Mouse (Mus musculus) layer of hippocampus, postnatal 10 days (tissue): ENCODE measurements around the gene Dync1li2. TPM values are rescaled to one million over a fixed set of nuclear protein-coding genes. Genes with fewer than 3 reads are reported as not detected.
A peak's percentile ranks its signal among the peaks of the same experiment; 100 is the strongest.

Experiments
- DNase-seq, 2 experiments: peaks; one replicate each; pipeline ENCODE4 v3.0.0; 2021; ENCODE audit warnings: low spot score in 2 of 2
- long read RNA-seq: library from polyadenylated mRNA; stranded (forward); transcript quantifications from one replicate; pipeline ENCODE4 v2.0.0, GENCODE M21; 2023
- total RNA-seq, 2 experiments: library from RNA; stranded (reverse); gene quantifications; 2 replicates each; pipeline ENCODE4 v1.2.3; 2021

Dync1li2 gene
- 100 to 1,000 TPM; 231 to 241 TPM for total RNA-seq
- long read RNA-seq, full-length matches to known transcripts, result 31 of 53 reads
- long read RNA-seq, partial matches to known transcripts, result 7 of 53 reads
- long read RNA-seq, other reads (novel, unspliced or antisense), result 15 of 53 reads

- peak; percentile 97 for DNase-seq
These were observed at the start of gene Dync1li2 for GRCm38 (mm10) chr8:104442299-104443124. Gene Dync1li2 (minus strand): TSS chr8:104443047.

GRCm38 (mm10) chr8:104479091-104479490, 36.2 kb upstream of the Dync1li2 start:
- no peak for DNase-seq

GRCm38 (mm10) chr8:104472465-104472864, 29.6 kb upstream of the Dync1li2 start:
- no peak for DNase-seq

- no peak for DNase-seq
These were observed 24.6 kb upstream of the Dync1li2 start for GRCm38 (mm10) chr8:104467463-104467862.

GRCm38 (mm10) chr8:104452177-104452576, 9.3 kb upstream of the Dync1li2 start:
- DNase-seq, result no peak

- no peak for DNase-seq
These were observed 5.9 kb upstream of the Dync1li2 start for GRCm38 (mm10) chr8:104448796-104449195.

GRCm38 (mm10) chr8:104446016-104446415, 3.2 kb upstream of the Dync1li2 start:
- no peak for DNase-seq

GRCm38 (mm10) chr8:104445248-104445647, 2.4 kb upstream of the Dync1li2 start:
- DNase-seq, result no peak

GRCm38 (mm10) chr8:104443125-104443679, 355 bp upstream of the Dync1li2 start:
- DNase-seq, result no peak

GRCm38 (mm10) chr8:104441613-104442012, 1.2 kb downstream of the Dync1li2 start:
- DNase-seq, result no peak

- DNase-seq, result peak in 1 of 2 experiments; percentile 9
These were observed 3.4 kb downstream of the Dync1li2 start for GRCm38 (mm10) chr8:104439461-104439860.

- DNase-seq, result no peak
These were observed 5.2 kb downstream of the Dync1li2 start for GRCm38 (mm10) chr8:104437494-104438135.

GRCm38 (mm10) chr8:104436591-104436990, 6.3 kb downstream of the Dync1li2 start:
- no peak for DNase-seq

- peak; percentile 98 to 99 for DNase-seq
These were observed 6.8 kb downstream of the Dync1li2 start for GRCm38 (mm10) chr8:104436038-104436437.

GRCm38 (mm10) chr8:104434826-104435354, 8.0 kb downstream of the Dync1li2 start:
- DNase-seq, result no peak

- DNase-seq, result no peak
These were observed 8.6 kb downstream of the Dync1li2 start for GRCm38 (mm10) chr8:104434275-104434674.

GRCm38 (mm10) chr8:104433191-104433842, 9.5 kb downstream of the Dync1li2 start:
- DNase-seq, result no peak

- no peak for DNase-seq
These were observed 10.2 kb downstream of the Dync1li2 start for GRCm38 (mm10) chr8:104432656-104433055.

- DNase-seq, result no peak
These were observed 12.6 kb downstream of the Dync1li2 start for GRCm38 (mm10) chr8:104430230-104430629.

- DNase-seq, result no peak
These were observed 15.1 kb downstream of the Dync1li2 start for GRCm38 (mm10) chr8:104427703-104428102.

GRCm38 (mm10) chr8:104422313-104422712, 20.5 kb downstream of the Dync1li2 start:
- DNase-seq, result no peak
